Mouse (Mus musculus): ENCODE data around the gene Atad5. TPM values are rescaled to one million over a fixed set of nuclear protein-coding genes. Genes with fewer than 3 reads are reported as not detected.
A peak's percentile ranks its signal among the peaks of the same experiment; 100 is the strongest.
"Not testable (repeated sequence)": the region's sequence is repeated elsewhere in the genome, so short reads cannot be mapped to it uniquely, and the experiment has no call there.

Atad5 gene
- polyA plus RNA-seq (2015; fragmentation: Nextera tagmentation; extraction: Ambion mirVana) = 7.8 and 8.5 TPM in 2 replicates

DNA sequence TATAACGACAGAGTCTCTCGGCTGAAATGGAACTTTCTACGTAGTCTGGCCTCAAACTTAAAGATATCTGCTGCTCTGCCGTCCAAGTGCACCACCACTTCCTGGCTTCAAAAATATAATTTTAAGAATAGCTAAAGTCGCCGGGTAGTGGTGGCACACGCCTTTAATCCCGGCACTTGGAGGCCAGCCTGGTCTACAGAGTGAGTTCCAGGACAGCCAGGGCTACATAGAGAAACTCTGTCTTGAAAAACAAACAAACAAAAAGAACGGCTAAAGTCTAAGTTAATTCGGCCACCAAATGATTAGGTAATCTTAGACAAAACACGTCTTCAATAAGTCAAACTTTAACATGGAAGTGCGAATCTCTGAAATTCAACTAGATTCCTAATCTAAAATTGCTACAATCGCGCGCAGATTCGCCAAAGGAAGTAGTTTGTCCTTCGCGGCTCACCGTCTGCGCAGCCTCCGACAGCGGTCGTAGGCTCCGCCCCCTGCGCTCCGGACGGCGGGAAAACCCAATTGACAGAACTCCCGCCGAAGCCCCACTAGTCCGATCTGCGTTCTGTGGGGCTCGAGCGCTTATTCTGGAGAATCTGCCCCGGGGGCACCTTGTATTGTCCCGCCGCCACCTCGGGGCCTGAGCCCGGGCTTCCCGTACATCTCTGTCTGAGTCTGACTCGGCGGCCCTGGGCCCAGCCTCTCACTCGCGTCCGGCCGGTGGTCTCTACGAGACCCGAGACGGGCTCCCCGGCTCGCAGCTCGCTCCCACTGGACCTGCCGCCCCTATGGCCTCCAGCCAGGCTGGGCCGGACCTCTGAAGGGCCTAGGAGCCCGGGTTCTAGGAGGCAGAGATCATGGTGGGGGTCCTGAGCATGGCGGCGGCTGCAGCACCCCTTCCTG is at the start of gene Atad5:
TSS of gene Atad5 (plus strand) at position 484 of the 900 bp plus-strand sequence.
- Histone ChIP-seq H3K4me1 (replicated peaks) (peaks cover 13% of the 10 kb centered on the region), H3K36me3 (no peaks in the 10 kb centered on the region), H3K27me3 (no peaks in the 10 kb centered on the region), H3K9ac (replicated peaks) (peak within 1 kb of the TSS; percentile 95), H3K4me2 (replicated peaks) (peak within 1 kb of the TSS; percentile 95), H3K27ac (no peak within 1 kb of the TSS), H3K4me3 (replicated peaks) (peak within 1 kb of the TSS; percentile 99), H3K9me3 (no peaks in the 10 kb centered on the region)
- WGBS = 6% methylated on average over 57 of the region's 57 CpGs
- ATAC-seq = peak; percentile 85

DNA sequence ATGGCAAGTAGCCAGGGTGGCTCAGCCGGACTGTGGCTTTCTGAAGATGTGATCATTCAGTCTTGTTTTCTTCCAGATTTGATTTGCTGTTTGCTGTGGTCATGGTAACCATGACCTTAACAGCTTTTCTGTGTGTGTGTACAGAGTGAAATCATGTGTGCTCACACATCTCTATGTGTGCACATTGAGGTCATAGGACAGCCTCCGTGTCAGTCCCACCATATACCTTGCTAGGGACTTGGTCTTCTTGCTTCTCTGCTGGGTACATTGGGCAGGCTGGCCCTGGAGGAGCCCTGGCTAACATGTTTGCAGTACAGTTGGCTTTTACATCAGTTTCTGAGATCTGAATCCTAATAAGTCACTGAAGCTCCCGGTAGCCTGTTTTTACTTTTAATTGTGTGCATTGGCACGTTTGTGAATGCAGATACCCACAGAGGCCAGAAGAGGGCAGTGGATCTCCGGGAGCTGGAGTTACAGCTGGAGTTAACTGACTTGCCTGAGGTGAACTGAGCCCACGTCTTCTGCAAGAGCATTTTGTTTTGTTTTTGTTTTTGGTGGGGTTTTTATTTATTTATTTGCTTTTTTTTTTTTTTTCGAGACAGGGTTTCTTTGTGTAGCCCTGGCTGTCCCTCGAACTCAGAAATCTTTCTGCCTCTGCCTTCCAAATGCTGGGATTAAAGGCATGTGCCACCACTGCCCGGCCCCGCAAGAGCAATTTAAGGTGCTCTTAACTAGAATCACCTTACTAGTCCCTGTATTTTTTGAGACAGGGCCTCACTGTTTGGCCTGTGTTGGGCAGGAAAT is 46.4 kb upstream of the Atad5 start:
- Histone ChIP-seq H3K9ac (replicated peaks) (no peak overlapping the region), H3K27ac (no peak overlapping the region), H3K4me1 (replicated peaks) (no peaks in the 10 kb centered on the region), H3K27me3 (no peaks in the 10 kb centered on the region), H3K36me3 (0 out of 2 replicates have a peak, but pooled peaks cover 7% of the 10 kb centered on the region), H3K4me3 (replicated peaks) (no peak overlapping the region), H3K9me3 (no peaks in the 10 kb centered on the region), H3K4me2 (replicated peaks) (no peak overlapping the region)
- 58% methylated on average over 10 of the region's 10 CpGs for WGBS
- ATAC-seq = no peak

DNA sequence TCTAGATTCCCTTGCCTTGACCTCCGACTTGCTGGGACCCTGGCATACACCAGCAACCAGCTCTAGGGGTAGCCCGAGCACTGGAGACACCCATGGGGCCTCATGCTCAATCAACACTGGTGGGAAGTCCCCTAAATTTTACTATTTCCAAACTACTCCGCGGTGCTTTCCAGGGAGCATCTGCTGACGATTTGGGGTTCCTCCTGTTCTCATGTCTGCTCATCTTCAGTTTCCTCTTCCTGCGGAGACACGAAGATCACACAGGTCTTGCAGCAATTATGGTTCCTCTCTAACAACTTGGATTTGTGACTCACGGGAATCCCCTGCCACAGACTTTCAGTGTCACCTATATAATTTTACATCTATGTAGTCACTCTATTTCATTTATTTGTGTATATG is 45.8 kb upstream of the Atad5 start:
- Histone ChIP-seq H3K9ac (replicated peaks) (no peak overlapping the region), H3K9me3 (no peaks in the 10 kb centered on the region), H3K4me3 (replicated peaks) (no peak overlapping the region), H3K4me1 (replicated peaks) (no peaks in the 10 kb centered on the region), H3K36me3 (peaks cover 11% of the 10 kb centered on the region; the same call in 1 of the 2 replicates), H3K27me3 (no peaks in the 10 kb centered on the region), H3K4me2 (replicated peaks) (no peak overlapping the region), H3K27ac (no peak overlapping the region)
- WGBS = 89% methylated on average over 8 of the region's 8 CpGs
- no peak for ATAC-seq

DNA sequence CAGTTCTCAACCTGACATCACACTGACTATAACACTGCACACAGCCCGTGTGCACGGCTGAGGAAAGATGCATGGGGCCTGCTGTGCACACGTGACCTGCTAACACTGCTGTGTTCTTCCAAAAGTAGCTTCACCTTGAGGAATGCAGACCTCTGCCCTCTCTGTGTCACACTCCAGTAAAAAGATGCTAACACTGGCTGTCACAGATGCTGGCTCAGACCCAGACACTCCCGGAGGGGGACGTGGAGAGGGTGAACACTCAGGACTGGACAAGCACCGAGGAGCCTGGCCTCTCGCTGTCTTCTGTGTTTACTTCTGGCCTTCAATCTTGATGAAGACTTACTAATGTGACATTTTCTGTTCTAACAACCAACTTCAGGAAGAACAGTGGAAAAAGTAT is 42.3 kb upstream of the Atad5 start:
- Histone ChIP-seq H3K4me2 (replicated peaks) (no peak overlapping the region), H3K27me3 (no peaks in the 10 kb centered on the region), H3K4me3 (replicated peaks) (no peak overlapping the region), H3K9me3 (no peaks in the 10 kb centered on the region), H3K36me3 (peaks cover 14% of the 10 kb centered on the region; the same call in 1 of the 2 replicates), H3K27ac (no peak overlapping the region), H3K4me1 (replicated peaks) (no peaks in the 10 kb centered on the region), H3K9ac (replicated peaks) (no peak overlapping the region)
- no peak for ATAC-seq
- 89% methylated on average over 7 of the region's 7 CpGs for WGBS

DNA sequence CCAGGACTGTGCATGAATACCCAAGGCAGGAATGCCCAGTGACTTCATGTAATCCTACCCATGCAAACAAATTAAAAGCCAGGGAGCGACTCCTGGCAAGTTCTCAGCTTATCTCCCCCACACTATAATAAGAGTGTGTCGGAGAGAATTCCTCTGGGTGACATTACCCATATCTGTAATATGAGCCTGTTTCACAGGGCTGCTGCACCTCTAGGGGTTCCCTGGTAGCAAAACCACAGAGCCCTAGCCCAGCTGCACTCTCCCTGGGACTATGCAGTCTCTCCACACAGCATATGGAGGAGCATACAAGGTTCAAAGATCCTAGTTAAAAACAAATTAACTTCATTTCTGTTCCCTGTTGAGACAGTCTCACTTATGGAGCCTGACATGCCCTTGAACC is 39.1 kb upstream of the Atad5 start:
- no peak for ATAC-seq
- Histone ChIP-seq H3K9ac (replicated peaks) (no peak overlapping the region), H3K9me3 (no peaks in the 10 kb centered on the region), H3K27ac (no peak overlapping the region), H3K36me3 (peaks cover 23% of the 10 kb centered on the region), H3K27me3 (no peaks in the 10 kb centered on the region), H3K4me3 (replicated peaks) (no peak overlapping the region), H3K4me1 (replicated peaks) (no peaks in the 10 kb centered on the region), H3K4me2 (replicated peaks) (no peak overlapping the region)
- 73% methylated on average over 2 of the region's 2 CpGs for WGBS

DNA sequence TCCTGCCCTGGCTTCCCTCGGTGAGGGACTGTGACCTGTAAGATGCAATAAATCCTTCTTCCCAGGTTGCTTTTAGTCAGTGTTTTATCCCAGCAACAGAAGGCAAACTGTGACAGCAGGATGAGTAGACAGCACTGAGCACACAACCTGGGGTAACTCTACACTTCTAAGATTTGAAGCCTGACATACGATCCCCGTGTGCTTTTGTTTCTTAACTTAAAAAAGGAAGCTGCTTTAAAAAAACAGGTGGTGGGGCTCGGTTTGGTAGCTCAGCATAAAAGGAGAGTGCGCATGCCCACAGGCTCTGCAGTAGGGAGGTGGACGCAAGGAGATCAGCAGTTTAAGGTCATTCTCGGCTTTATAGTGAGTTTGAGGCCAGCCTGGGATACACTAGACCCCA is 36.7 kb upstream of the Atad5 start:
- peaks cover 33% of the 10 kb centered on the region for H3K36me3 ChIP-seq
- H3K27ac ChIP-seq = no peak overlapping the region
- 84% methylated on average over 7 of the region's 7 CpGs for WGBS
- H3K9ac ChIP-seq (replicated peaks) = no peak overlapping the region
- ATAC-seq = no peak
- no peaks in the 10 kb centered on the region for H3K27me3 ChIP-seq
- H3K4me3 ChIP-seq (replicated peaks) = no peak overlapping the region
- no peaks in the 10 kb centered on the region for H3K9me3 ChIP-seq
- H3K4me2 ChIP-seq (replicated peaks) = no peak overlapping the region
- no peaks in the 10 kb centered on the region for H3K4me1 ChIP-seq (replicated peaks)

DNA sequence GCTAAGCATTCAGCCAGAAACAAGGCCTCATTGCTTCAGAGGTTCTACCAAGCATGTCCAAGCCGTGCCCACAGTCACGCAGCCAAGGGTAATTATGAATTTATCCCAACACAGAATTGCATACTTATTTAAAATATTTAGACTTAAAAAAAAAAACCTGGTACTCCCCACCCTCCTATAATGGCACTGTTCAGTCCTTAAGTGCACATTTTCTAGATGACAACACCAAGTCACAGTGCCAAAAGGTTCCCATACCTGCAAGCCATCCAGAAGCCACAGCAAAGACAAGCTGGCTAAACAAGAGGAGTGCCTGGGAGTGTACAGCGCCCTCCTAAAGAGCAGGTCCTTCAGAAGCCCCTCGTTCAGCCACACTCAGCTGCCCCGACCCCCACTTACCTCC is 36.0 kb upstream of the Atad5 start:
- H3K27me3 ChIP-seq = no peaks in the 10 kb centered on the region
- H3K27ac ChIP-seq = no peak overlapping the region
- no peaks in the 10 kb centered on the region for H3K9me3 ChIP-seq
- H3K36me3 ChIP-seq = peaks cover 35% of the 10 kb centered on the region
- WGBS = 84% methylated on average over 5 of the region's 5 CpGs
- H3K9ac ChIP-seq (replicated peaks) = no peak overlapping the region
- H3K4me2 ChIP-seq (replicated peaks) = no peak overlapping the region
- no peak for ATAC-seq
- H3K4me3 ChIP-seq (replicated peaks) = no peak overlapping the region
- H3K4me1 ChIP-seq (replicated peaks) = no peaks in the 10 kb centered on the region

DNA sequence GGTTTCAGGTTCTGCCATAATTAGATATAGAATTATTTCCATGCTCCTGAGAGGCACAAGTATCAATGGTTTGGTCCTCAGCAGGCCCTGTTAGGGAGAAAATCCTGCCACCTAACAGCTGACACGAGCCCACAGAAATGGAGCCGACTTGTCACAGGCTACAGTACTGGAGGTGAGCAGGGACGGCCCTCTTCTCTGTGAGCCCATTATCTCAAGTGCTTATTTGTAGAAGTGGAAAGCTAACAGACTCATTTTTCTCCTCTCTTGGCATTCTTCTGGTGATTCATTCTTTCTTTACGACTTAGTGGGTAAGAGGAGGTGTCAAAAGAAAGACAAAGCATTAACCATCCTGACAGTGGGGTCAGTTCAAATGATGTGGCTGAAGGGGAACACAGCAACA is 34.5 kb upstream of the Atad5 start:
- H3K36me3 ChIP-seq = peaks cover 36% of the 10 kb centered on the region
- H3K4me2 ChIP-seq (replicated peaks) = no peak overlapping the region
- H3K4me3 ChIP-seq (replicated peaks) = no peak overlapping the region
- H3K9me3 ChIP-seq = no peaks in the 10 kb centered on the region
- H3K4me1 ChIP-seq (replicated peaks) = no peaks in the 10 kb centered on the region
- no peaks in the 10 kb centered on the region for H3K27me3 ChIP-seq
- H3K27ac ChIP-seq = no peak overlapping the region
- 84% methylated on average over 4 of the region's 4 CpGs for WGBS
- no peak for ATAC-seq
- no peak overlapping the region for H3K9ac ChIP-seq (replicated peaks)

DNA sequence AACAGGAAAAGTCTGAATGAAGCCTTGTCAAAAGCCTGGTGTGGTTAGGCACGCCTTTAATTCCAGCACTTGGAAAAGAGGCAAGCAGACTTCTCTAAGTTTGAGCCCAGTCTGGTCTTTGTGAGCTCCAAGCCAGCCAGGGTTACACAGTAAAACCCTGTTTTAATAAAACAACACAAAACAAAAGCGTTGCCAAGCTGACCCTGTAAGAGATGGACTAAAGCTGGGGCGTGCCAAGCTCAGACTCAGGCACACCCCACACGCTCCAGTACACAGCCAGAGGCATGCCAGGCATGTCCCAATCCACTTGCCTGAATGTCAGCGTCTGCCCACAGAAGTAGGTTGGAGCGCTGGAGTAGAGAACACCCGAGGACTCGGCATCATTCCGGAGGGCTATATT is 33.1 kb upstream of the Atad5 start:
- Histone ChIP-seq H3K27me3 (no peaks in the 10 kb centered on the region), H3K9me3 (no peaks in the 10 kb centered on the region), H3K27ac (no peak overlapping the region), H3K36me3 (peaks cover 37% of the 10 kb centered on the region), H3K4me3 (replicated peaks) (no peak overlapping the region), H3K4me1 (replicated peaks) (no peaks in the 10 kb centered on the region), H3K9ac (replicated peaks) (no peak overlapping the region), H3K4me2 (replicated peaks) (no peak overlapping the region)
- WGBS = 90% methylated on average over 9 of the region's 9 CpGs
- no peak for ATAC-seq

DNA sequence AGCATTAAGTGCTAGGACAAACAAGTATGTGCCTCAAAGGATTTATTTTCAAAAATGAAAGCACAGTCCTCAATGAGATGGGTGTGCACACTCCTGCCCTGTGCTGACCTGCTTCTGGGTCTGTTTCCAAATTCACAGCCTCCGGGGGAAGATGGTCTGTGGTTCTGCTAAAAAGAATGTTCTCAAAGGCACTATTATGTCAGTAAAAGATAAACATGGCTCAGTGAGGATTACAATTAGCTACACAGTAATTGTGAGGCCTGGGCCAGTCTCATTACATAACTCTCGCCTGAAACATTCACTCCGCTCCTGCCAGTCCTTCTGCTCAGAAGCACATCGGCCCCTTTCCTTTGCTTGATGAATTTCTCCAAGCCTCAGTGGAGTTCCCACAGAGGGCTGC is 27.0 kb upstream of the Atad5 start:
- no peak overlapping the region for H3K9ac ChIP-seq (replicated peaks)
- ATAC-seq = no peak
- no peaks in the 10 kb centered on the region for H3K27me3 ChIP-seq
- H3K4me1 ChIP-seq (replicated peaks) = no peaks in the 10 kb centered on the region
- H3K9me3 ChIP-seq = no peaks in the 10 kb centered on the region
- no peak overlapping the region for H3K4me2 ChIP-seq (replicated peaks)
- H3K27ac ChIP-seq = no peak overlapping the region
- WGBS = 68% methylated on average over 4 of the region's 4 CpGs
- H3K36me3 ChIP-seq = peaks cover 20% of the 10 kb centered on the region
- H3K4me3 ChIP-seq (replicated peaks) = no peak overlapping the region

DNA sequence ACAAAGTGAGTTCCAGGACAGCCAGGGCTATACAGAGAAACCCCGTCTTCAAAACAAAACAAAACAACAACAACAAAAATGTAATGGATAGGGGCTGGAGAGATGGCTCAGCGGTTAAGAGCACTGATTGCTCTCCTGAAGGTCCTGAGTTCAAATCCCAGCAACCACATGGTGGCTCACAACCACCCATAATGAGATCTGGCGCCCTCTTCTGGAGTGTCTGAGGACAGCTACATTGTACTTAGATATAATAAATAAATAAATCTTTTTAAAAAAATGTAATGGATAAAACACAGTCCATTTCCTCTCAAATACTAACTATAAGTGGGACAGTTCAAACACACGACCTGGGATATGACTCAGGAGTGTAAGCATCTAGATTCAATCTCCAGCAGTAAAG is 22.8 kb upstream of the Atad5 start:
- not testable (repeated sequence) for H3K9me3 ChIP-seq; H3K4me2 ChIP-seq (replicated peaks); H3K9ac ChIP-seq (replicated peaks); ATAC-seq; H3K27me3 ChIP-seq; H3K4me3 ChIP-seq (replicated peaks); H3K27ac ChIP-seq; H3K36me3 ChIP-seq; H3K4me1 ChIP-seq (replicated peaks)
- 89% methylated on average over 4 of the region's 4 CpGs for WGBS

DNA sequence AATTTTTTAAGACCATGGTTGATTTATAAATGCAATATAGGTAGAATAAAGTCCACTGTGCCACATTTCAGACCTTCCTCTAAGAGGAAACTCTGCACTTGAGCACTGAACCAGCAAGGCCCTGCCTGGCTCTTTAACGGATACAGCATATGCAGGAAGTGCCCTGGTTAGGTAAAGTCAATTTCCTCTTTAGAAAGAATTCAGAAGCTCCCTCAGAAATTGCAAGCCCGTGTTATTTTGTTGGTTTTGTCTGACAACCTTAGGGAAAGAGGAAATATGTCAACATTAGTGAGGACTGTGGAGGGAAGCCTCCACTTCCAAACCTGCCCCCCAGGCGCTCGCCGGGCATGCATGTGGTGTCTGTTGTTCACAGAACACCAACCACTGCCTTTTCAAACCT is 21.6 kb upstream of the Atad5 start:
- ATAC-seq = no peak
- Histone ChIP-seq H3K4me2 (replicated peaks) (no peak overlapping the region), H3K4me3 (replicated peaks) (no peak overlapping the region), H3K27me3 (no peaks in the 10 kb centered on the region), H3K9me3 (no peaks in the 10 kb centered on the region), H3K27ac (no peak overlapping the region), H3K4me1 (replicated peaks) (no peaks in the 10 kb centered on the region), H3K36me3 (no peaks in the 10 kb centered on the region; the same call in 1 of the 2 replicates), H3K9ac (replicated peaks) (no peak overlapping the region)
- 93% methylated on average over 5 of the region's 5 CpGs for WGBS

Data from midbrain, embryonic 13.5 days (tissue).